Mouse (Mus musculus): ENCODE results near the gene Gm49721. TPM values are rescaled to one million over a fixed set of nuclear protein-coding genes. Genes with fewer than 3 reads are reported as not detected.

Gene Gm49721
- polyA plus RNA-seq, 1 experiment from 2014 or later: 0.17 TPM

Other genes with a start within 250 kb of the Gm49721 start
- gene Ezr, start 196.1 kb upstream of the Gm49721 start, polyA plus RNA-seq (2015; fragmentation: Nextera tagmentation; extraction: Ambion mirVana): 103 and 105 TPM in 2 replicates
- gene Rsph3b, start 30.2 kb upstream of the Gm49721 start, polyA plus RNA-seq (2015; fragmentation: Nextera tagmentation; extraction: Ambion mirVana): 52.5 and 57.9 TPM in 2 replicates
- 26.5 and 27.6 TPM in 2 replicates for gene Tagap1, start 17.7 kb upstream of the Gm49721 start, polyA plus RNA-seq (2015; fragmentation: Nextera tagmentation; extraction: Ambion mirVana)
- 245 and 276 TPM in 2 replicates for gene Rnaset2b, start 8.3 kb upstream of the Gm49721 start, polyA plus RNA-seq (2015; fragmentation: Nextera tagmentation; extraction: Ambion mirVana)
- gene Gm1604a, start 46.7 kb downstream of the Gm49721 start, polyA plus RNA-seq (2015; fragmentation: Nextera tagmentation; extraction: Ambion mirVana): not detected in 2 replicates
- gene Rps6ka2, start 191.2 kb downstream of the Gm49721 start, polyA plus RNA-seq (2015; fragmentation: Nextera tagmentation; extraction: Ambion mirVana): 35.9 and 37.5 TPM in 2 replicates